Mouse (Mus musculus) spleen, adult 2 months (tissue): ENCODE measurements around the gene Gm10271.

ENCODE experiments used
- CTCF ChIP-seq: fragments of 200-500 bp; IDR thresholded peaks from 2 replicates; pipeline ENCODE4 v1.5.1; 2011; ENCODE audit warnings: mild to moderate bottlenecking, inconsistent platforms; ENCODE audit not compliant: insufficient read depth, insufficient read length, insufficient replicate concordance; ENCODE audit errors: extremely low read depth
- POLR2A ChIP-seq: fragments of 200-500 bp; IDR thresholded peaks from 2 replicates; pipeline ENCODE4 v1.6.1; 2011; ENCODE audit warnings: low read depth, low read length, inconsistent platforms

DNA sequence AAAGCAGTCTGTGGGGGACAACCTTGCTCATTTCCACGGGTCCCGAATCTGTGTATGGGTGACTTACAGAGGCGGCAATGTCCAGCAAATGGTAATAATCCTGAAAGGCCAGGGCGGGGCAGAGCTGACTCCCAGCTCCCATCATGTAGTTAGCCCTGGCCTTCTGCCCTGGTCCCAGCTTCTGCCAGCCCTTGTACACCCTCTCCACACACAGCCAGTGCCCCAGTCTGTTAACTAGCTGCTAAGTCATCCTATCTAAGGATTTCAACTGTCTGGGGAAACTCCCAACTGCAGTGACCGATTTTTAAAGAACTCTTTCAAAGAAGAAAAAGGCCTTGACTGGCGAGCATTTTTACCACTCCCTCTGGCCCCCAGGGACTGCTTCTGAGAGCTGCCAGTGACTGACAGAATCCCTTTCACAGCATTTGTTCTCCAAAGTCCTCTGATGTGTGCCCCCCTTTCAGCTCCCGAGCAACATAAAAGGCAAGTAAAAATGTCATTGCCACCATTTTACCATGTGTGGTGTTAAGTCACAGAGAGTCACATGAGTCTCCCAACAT, 46.0 kb upstream of the Gm10271 start:
- no peak for TF ChIP-seq CTCF
- no peak for TF ChIP-seq POLR2A
